Mouse (Mus musculus) intestine, embryonic 15.5 days (tissue): Measurements from ENCODE around the gene Gm49358. TPM values are rescaled to one million over a fixed set of nuclear protein-coding genes. Genes with fewer than 3 reads are reported as not detected.

ENCODE experiments used
- ATAC-seq: fragments of 200-750 bp; cut with Nextera tagmentation; 2 replicates; pipeline ENCODE4 v1.8.0; 2017; ENCODE audit warnings: moderate TSS enrichment, moderate library complexity
- H3K27ac ChIP-seq: fragments of 300-500 bp; sonication (generic); 2 replicates; pipeline ENCODE4 v1.5.1; 2015; ENCODE audit warnings: mild to moderate bottlenecking, inconsistent platforms
- H3K27me3 ChIP-seq: fragments of 300-500 bp; sonication (generic); replicated peaks from 2 replicates; pipeline ENCODE4 v1.6.1; 2015; ENCODE audit warnings: inconsistent platforms
- H3K36me3 ChIP-seq: fragments of 300-500 bp; sonication (generic); 2 replicates; pipeline ENCODE4 v1.6.1; 2015; ENCODE audit warnings: inconsistent platforms
- H3K4me1 ChIP-seq: fragments of 300-500 bp; sonication (generic); replicated peaks from 2 replicates; pipeline ENCODE4 v1.6.1; 2015; ENCODE audit warnings: inconsistent platforms
- H3K4me2 ChIP-seq: fragments of 300-500 bp; sonication (generic); replicated peaks from 2 replicates; pipeline ENCODE4 v1.6.1; 2015; ENCODE audit warnings: mild to moderate bottlenecking, inconsistent platforms
- H3K4me3 ChIP-seq: fragments of 300-500 bp; sonication (generic); replicated peaks from 2 replicates; pipeline ENCODE4 v1.5.1; 2015; ENCODE audit warnings: inconsistent platforms
- H3K9ac ChIP-seq: fragments of 300-500 bp; sonication (generic); 2 replicates; pipeline ENCODE4 v1.6.1; 2015; ENCODE audit warnings: inconsistent platforms
- H3K9me3 ChIP-seq: fragments of 300-500 bp; sonication (generic); 2 replicates; pipeline ENCODE4 v1.6.1; 2016; ENCODE audit warnings: inconsistent platforms
- WGBS: fragments of 180-500 bp; shearing (Covaris S2); methylation state at CpG from one replicate; pipeline ENCODE4 v1.1.7; 2015; 5-methylcytosine and 5-hydroxymethylcytosine counted together
- polyA plus RNA-seq: library from polyadenylated mRNA; unstranded; fragments of >200 nt; fragmentation: Nextera tagmentation; extraction: Ambion mirVana; gene quantifications from 2 replicates; pipeline ENCODE4 v1.2.1, GENCODE M21; 2015

Gm49358 gene
- polyA plus RNA-seq, 1 experiment from 2014 or later, result not detected

GRCm38 (mm10) chr10:86824093-86824492, 60.3 kb downstream of the Gm49358 start:
- H3K36me3 ChIP-seq, result 0 out of 2 replicates have a peak, but pooled peaks cover 2% of the 10 kb centered on the region
- peaks cover 8% of the 10 kb centered on the region; the same call in 1 of the 2 replicates for H3K4me1 ChIP-seq
- H3K4me2 ChIP-seq, result no peak overlapping the region
- WGBS, result 80% methylated on average over 6 of the region's 6 CpGs
- H3K4me3 ChIP-seq, result no peak overlapping the region
- H3K27me3 ChIP-seq, result no peaks in the 10 kb centered on the region
- ATAC-seq, result no peak
- no peak overlapping the region for H3K27ac ChIP-seq
- no peak overlapping the region for H3K9ac ChIP-seq
- no peaks in the 10 kb centered on the region for H3K9me3 ChIP-seq

- no peak for ATAC-seq
- H3K9me3 ChIP-seq, result no peaks in the 10 kb centered on the region
- no peak overlapping the region for H3K4me3 ChIP-seq
- H3K27ac ChIP-seq, result no peak overlapping the region
- WGBS, result 87% methylated on average over 14 of the region's 14 CpGs
- H3K9ac ChIP-seq, result no peak overlapping the region
- 0 out of 2 replicates have a peak, but pooled peaks cover 2% of the 10 kb centered on the region for H3K36me3 ChIP-seq
- no peak overlapping the region for H3K4me2 ChIP-seq
- H3K27me3 ChIP-seq, result no peaks in the 10 kb centered on the region
- H3K4me1 ChIP-seq, result peaks cover under 1% of the 10 kb centered on the region; the same call in 1 of the 2 replicates
Measured at GRCm38 (mm10) chr10:86824871-86825270, 61.1 kb downstream of the Gm49358 start.

- ATAC-seq, result no peak
- WGBS, result 89% methylated on average over 10 of the region's 10 CpGs
Measured at GRCm38 (mm10) chr10:86825871-86826522, 62.2 kb downstream of the Gm49358 start.

GRCm38 (mm10) chr10:86826929-86827328, 63.2 kb downstream of the Gm49358 start:
- H3K27ac ChIP-seq, result no peak overlapping the region
- H3K4me3 ChIP-seq, result no peak overlapping the region
- no peaks in the 10 kb centered on the region for H3K27me3 ChIP-seq
- no peaks in the 10 kb centered on the region for H3K36me3 ChIP-seq
- no peak for ATAC-seq
- 79% methylated on average over 3 of the region's 3 CpGs for WGBS
- H3K9me3 ChIP-seq, result no peaks in the 10 kb centered on the region
- H3K9ac ChIP-seq, result no peak overlapping the region
- H3K4me1 ChIP-seq, result no peaks in the 10 kb centered on the region
- H3K4me2 ChIP-seq, result no peak overlapping the region

More at GRCm38 (mm10) chr10:86825871-86826522, 62.2 kb downstream of the Gm49358 start:
- H3K36me3 ChIP-seq, result 0 out of 2 replicates have a peak, but pooled peaks cover under 1% of the 10 kb centered on the region
- H3K9ac ChIP-seq, result no peak overlapping the region
- no peak overlapping the region for H3K27ac ChIP-seq
- no peaks in the 10 kb centered on the region for H3K4me1 ChIP-seq
- H3K9me3 ChIP-seq, result no peaks in the 10 kb centered on the region
- no peaks in the 10 kb centered on the region for H3K27me3 ChIP-seq
- no peak overlapping the region for H3K4me2 ChIP-seq
- no peak overlapping the region for H3K4me3 ChIP-seq

GRCm38 (mm10) chr10:86828221-86829135, 64.7 kb downstream of the Gm49358 start:
- Histone ChIP-seq H3K4me1 (no peaks in the 10 kb centered on the region), H3K4me3 (no peak overlapping the region), H3K9ac (no peak overlapping the region), H3K9me3 (no peaks in the 10 kb centered on the region), H3K27me3 (no peaks in the 10 kb centered on the region), H3K36me3 (no peaks in the 10 kb centered on the region), H3K4me2 (no peak overlapping the region), H3K27ac (no peak overlapping the region)
- ATAC-seq, result no peak
- 86% methylated on average over 15 of the region's 15 CpGs for WGBS

GRCm38 (mm10) chr10:86829515-86829914, 65.7 kb downstream of the Gm49358 start:
- 96% methylated on average over 2 of the region's 2 CpGs for WGBS

GRCm38 (mm10) chr10:86836784-86837183, 73.0 kb downstream of the Gm49358 start:
- 83% methylated on average over 4 of the region's 4 CpGs for WGBS
- no peak overlapping the region for H3K27ac ChIP-seq

More at GRCm38 (mm10) chr10:86829515-86829914, 65.7 kb downstream of the Gm49358 start:
- no peak for ATAC-seq
- no peak overlapping the region for H3K9ac ChIP-seq
- H3K4me3 ChIP-seq, result no peak overlapping the region
- no peak overlapping the region for H3K27ac ChIP-seq
- H3K4me2 ChIP-seq, result no peak overlapping the region
- no peaks in the 10 kb centered on the region for H3K4me1 ChIP-seq
- no peaks in the 10 kb centered on the region for H3K27me3 ChIP-seq
- H3K36me3 ChIP-seq, result no peaks in the 10 kb centered on the region
- no peaks in the 10 kb centered on the region for H3K9me3 ChIP-seq

GRCm38 (mm10) chr10:86838827-86839226, 75.1 kb downstream of the Gm49358 start:
- WGBS, result 84% methylated on average over 6 of the region's 6 CpGs
- Histone ChIP-seq H3K27ac (no peak overlapping the region), H3K4me3 (no peak overlapping the region), H3K27me3 (no peaks in the 10 kb centered on the region), H3K36me3 (no peaks in the 10 kb centered on the region), H3K4me2 (no peak overlapping the region), H3K9me3 (no peaks in the 10 kb centered on the region), H3K9ac (no peak overlapping the region), H3K4me1 (no peaks in the 10 kb centered on the region)
- ATAC-seq, result no peak

More at GRCm38 (mm10) chr10:86836784-86837183, 73.0 kb downstream of the Gm49358 start:
- Histone ChIP-seq H3K4me1 (no peaks in the 10 kb centered on the region), H3K9me3 (no peaks in the 10 kb centered on the region), H3K4me3 (no peak overlapping the region), H3K9ac (no peak overlapping the region), H3K36me3 (no peaks in the 10 kb centered on the region), H3K27me3 (no peaks in the 10 kb centered on the region), H3K4me2 (no peak overlapping the region)
- no peak for ATAC-seq

- H3K4me3 ChIP-seq, result no peak overlapping the region
- no peaks in the 10 kb centered on the region for H3K9me3 ChIP-seq
- H3K27ac ChIP-seq, result no peak overlapping the region
- 60% methylated on average over 5 of the region's 5 CpGs for WGBS
- no peak overlapping the region for H3K4me2 ChIP-seq
- H3K27me3 ChIP-seq, result no peaks in the 10 kb centered on the region
- no peaks in the 10 kb centered on the region for H3K4me1 ChIP-seq
- no peak for ATAC-seq
- no peak overlapping the region for H3K9ac ChIP-seq
- no peaks in the 10 kb centered on the region for H3K36me3 ChIP-seq
Measured at GRCm38 (mm10) chr10:86842659-86843058, 78.9 kb downstream of the Gm49358 start.

GRCm38 (mm10) chr10:86846926-86847467, 83.2 kb downstream of the Gm49358 start:
- 71% methylated on average over 9 of the region's 9 CpGs for WGBS
- H3K36me3 ChIP-seq, result no peaks in the 10 kb centered on the region
- H3K9me3 ChIP-seq, result no peaks in the 10 kb centered on the region
- no peak overlapping the region for H3K9ac ChIP-seq
- no peaks in the 10 kb centered on the region for H3K4me1 ChIP-seq
- H3K4me3 ChIP-seq, result no peak overlapping the region
- no peaks in the 10 kb centered on the region for H3K27me3 ChIP-seq
- no peak overlapping the region for H3K4me2 ChIP-seq
- no peak overlapping the region for H3K27ac ChIP-seq
- ATAC-seq, result no peak

GRCm38 (mm10) chr10:86849087-86849486, 85.3 kb downstream of the Gm49358 start:
- no peak overlapping the region for H3K4me3 ChIP-seq
- 87% methylated on average over 4 of the region's 4 CpGs for WGBS
- no peak overlapping the region for H3K4me2 ChIP-seq
- no peak overlapping the region for H3K27ac ChIP-seq
- ATAC-seq, result no peak
- no peaks in the 10 kb centered on the region for H3K36me3 ChIP-seq
- H3K9me3 ChIP-seq, result no peaks in the 10 kb centered on the region
- H3K27me3 ChIP-seq, result no peaks in the 10 kb centered on the region
- H3K4me1 ChIP-seq, result no peaks in the 10 kb centered on the region
- no peak overlapping the region for H3K9ac ChIP-seq

- H3K4me2 ChIP-seq, result no peak overlapping the region
- no peaks in the 10 kb centered on the region for H3K36me3 ChIP-seq
- no peaks in the 10 kb centered on the region for H3K27me3 ChIP-seq
- no peak overlapping the region for H3K27ac ChIP-seq
- H3K9ac ChIP-seq, result no peak overlapping the region
- ATAC-seq, result no peak
- no peaks in the 10 kb centered on the region for H3K4me1 ChIP-seq
- no peak overlapping the region for H3K4me3 ChIP-seq
- 77% methylated on average over 4 of the region's 4 CpGs for WGBS
- H3K9me3 ChIP-seq, result no peaks in the 10 kb centered on the region
Measured at GRCm38 (mm10) chr10:86849508-86849907, 85.7 kb downstream of the Gm49358 start.
